Mouse (Mus musculus): ENCODE results near the gene Msrb3. TPM values are rescaled to one million over a fixed set of nuclear protein-coding genes. Genes with fewer than 3 reads are reported as not detected.
A peak's percentile ranks its signal among the peaks of the same experiment; 100 is the strongest.
"Not testable (repeated sequence)": the region's sequence is repeated elsewhere in the genome, so short reads cannot be mapped to it uniquely, and the experiment has no call there.

Msrb3 gene
- polyA plus RNA-seq, 2 experiments, result 13.9 to 28.8 TPM

DNA sequence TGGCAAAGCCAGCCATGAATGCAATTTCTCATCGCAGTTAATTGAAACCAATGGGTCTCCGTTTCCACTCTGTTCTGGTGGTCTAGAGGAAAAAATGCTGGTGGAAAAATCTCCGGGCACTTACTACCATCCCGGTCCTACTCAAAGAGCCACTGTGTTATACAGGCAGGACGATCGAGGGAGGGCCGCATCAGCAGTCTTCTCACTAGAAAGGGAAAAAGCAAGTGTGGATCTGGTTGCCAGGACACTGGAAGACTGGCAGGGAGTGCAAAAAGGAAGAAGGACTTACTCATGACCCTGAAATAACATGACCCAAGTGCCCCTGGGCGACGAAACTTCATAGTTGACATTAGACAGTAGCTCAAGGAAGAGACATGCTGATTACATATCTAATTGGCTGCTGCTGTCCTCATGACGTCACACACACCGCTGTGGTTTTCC is 147.1 kb downstream of the Msrb3 start:
- ATAC-seq (ENCODE audit: low FRiP score, low read depth), result peak; percentile 69
- peak; percentile 80 for DNase-seq (ENCODE audit: low spot score)
- H3K27me3 ChIP-seq (ENCODE audit: control insufficient read depth, insufficient read depth, low read length), result no peaks in the 10 kb centered on the region
- peak overlapping the region; percentile 79 for H3K27ac ChIP-seq (replicated peaks; ENCODE audit: low read depth, low read length)
- H3K4me1 ChIP-seq (ENCODE audit: control insufficient read depth, insufficient read depth, low read length), result peaks cover 14% of the 10 kb centered on the region
- peak overlapping the region; percentile 17; the same call in 1 of the 2 replicates for H3K4me2 ChIP-seq (replicated peaks; ENCODE audit: low read depth, low read length, severe bottlenecking)
- 0 out of 2 replicates have a peak, but pooled peaks cover 4% of the 10 kb centered on the region for H3K9me3 ChIP-seq (ENCODE audit: control insufficient read depth, low read length)
- H3K9ac ChIP-seq (ENCODE audit: low read depth, low read length, severe bottlenecking), result no peak overlapping the region
- no peaks in the 10 kb centered on the region for H3K36me3 ChIP-seq (ENCODE audit: control insufficient read depth, insufficient read depth, low read length)
- H3K4me3 ChIP-seq (replicated peaks; ENCODE audit: low read length), result no peak overlapping the region
- 32% methylated on average over 11 of the region's 11 CpGs for WGBS
- TF ChIP-seq POLR2A (IDR thresholded peaks at IDR 0.05; ENCODE audit: borderline replicate concordance, extremely low read depth, insufficient read depth, insufficient read length), result no peak

GRCm38 (mm10) chr10:120751295-120751722 is 147.6 kb downstream of the Msrb3 start:
- no peak for TF ChIP-seq POLR2A (IDR thresholded peaks at IDR 0.05; ENCODE audit: borderline replicate concordance, extremely low read depth, insufficient read depth, insufficient read length)
- Histone ChIP-seq H3K27me3 (ENCODE audit: control insufficient read depth, insufficient read depth, low read length) (no peaks in the 10 kb centered on the region), H3K9ac (ENCODE audit: low read depth, low read length, severe bottlenecking) (no peak overlapping the region), H3K36me3 (ENCODE audit: control insufficient read depth, insufficient read depth, low read length) (no peaks in the 10 kb centered on the region), H3K4me1 (ENCODE audit: control insufficient read depth, insufficient read depth, low read length) (peaks cover 14% of the 10 kb centered on the region), H3K9me3 (ENCODE audit: control insufficient read depth, low read length) (0 out of 2 replicates have a peak, but pooled peaks cover 4% of the 10 kb centered on the region), H3K4me3 (replicated peaks; ENCODE audit: low read length) (no peak overlapping the region), H3K4me2 (replicated peaks; ENCODE audit: low read depth, low read length, severe bottlenecking) (no peak overlapping the region; the same call in 1 of the 2 replicates), H3K27ac (replicated peaks; ENCODE audit: low read depth, low read length) (peak overlapping the region; percentile 79)
- WGBS, result 28% methylated on average over 11 of the region's 11 CpGs
- DNase-seq (ENCODE audit: low spot score) (peak; percentile 89), ATAC-seq (ENCODE audit: low FRiP score, low read depth) (peak; percentile 82)

- not testable (repeated sequence) for H3K27ac ChIP-seq (replicated peaks; ENCODE audit: low read depth, low read length); H3K4me3 ChIP-seq (replicated peaks; ENCODE audit: low read length); ATAC-seq (ENCODE audit: low FRiP score, low read depth); H3K9me3 ChIP-seq (ENCODE audit: control insufficient read depth, low read length); H3K36me3 ChIP-seq (ENCODE audit: control insufficient read depth, insufficient read depth, low read length); H3K27me3 ChIP-seq (ENCODE audit: control insufficient read depth, insufficient read depth, low read length); H3K4me2 ChIP-seq (replicated peaks; ENCODE audit: low read depth, low read length, severe bottlenecking); H3K9ac ChIP-seq (ENCODE audit: low read depth, low read length, severe bottlenecking); DNase-seq (ENCODE audit: low spot score)
- WGBS, result 88% methylated on average over 5 of the region's 5 CpGs
- H3K4me1 ChIP-seq (ENCODE audit: control insufficient read depth, insufficient read depth, low read length), result peaks cover 27% of the 10 kb centered on the region
These were observed 149.3 kb downstream of the Msrb3 start for GRCm38 (mm10) chr10:120749556-120749955.

DNA sequence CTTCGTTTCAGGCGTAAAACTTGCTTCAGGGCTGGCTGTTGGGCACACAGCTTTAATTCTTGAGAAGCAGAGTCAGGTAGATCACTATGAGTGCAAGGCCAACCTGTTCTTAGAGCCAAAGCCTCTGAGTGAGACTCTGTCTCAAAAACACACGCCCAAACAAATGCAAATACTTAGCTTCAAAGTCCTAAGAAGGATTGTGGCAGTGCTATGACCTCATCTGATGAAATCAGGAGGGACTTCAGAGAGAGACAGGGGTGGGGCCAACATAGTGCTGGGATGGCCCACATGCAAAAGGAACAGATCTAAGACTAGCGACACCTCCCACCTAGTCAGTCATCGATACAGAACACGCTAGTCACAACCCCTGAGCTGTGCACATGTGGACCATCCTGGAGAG is 150.7 kb downstream of the Msrb3 start:
- Histone ChIP-seq H3K27me3 (ENCODE audit: control insufficient read depth, insufficient read depth, low read length) (no peaks in the 10 kb centered on the region), H3K4me3 (replicated peaks; ENCODE audit: low read length) (no peak overlapping the region), H3K9me3 (ENCODE audit: control insufficient read depth, low read length) (0 out of 2 replicates have a peak, but pooled peaks cover 3% of the 10 kb centered on the region), H3K9ac (ENCODE audit: low read depth, low read length, severe bottlenecking) (no peak overlapping the region), H3K36me3 (ENCODE audit: control insufficient read depth, insufficient read depth, low read length) (no peaks in the 10 kb centered on the region), H3K4me2 (replicated peaks; ENCODE audit: low read depth, low read length, severe bottlenecking) (no peak overlapping the region), H3K27ac (replicated peaks; ENCODE audit: low read depth, low read length) (no peak overlapping the region), H3K4me1 (ENCODE audit: control insufficient read depth, insufficient read depth, low read length) (peaks cover 36% of the 10 kb centered on the region)
- TF ChIP-seq POLR2A (IDR thresholded peaks at IDR 0.05; ENCODE audit: borderline replicate concordance, extremely low read depth, insufficient read depth, insufficient read length), result no peak
- WGBS, result 66% methylated on average over 6 of the region's 6 CpGs
- ATAC-seq (ENCODE audit: low FRiP score, low read depth), result no peak
- no peak for DNase-seq (ENCODE audit: low spot score)

DNA sequence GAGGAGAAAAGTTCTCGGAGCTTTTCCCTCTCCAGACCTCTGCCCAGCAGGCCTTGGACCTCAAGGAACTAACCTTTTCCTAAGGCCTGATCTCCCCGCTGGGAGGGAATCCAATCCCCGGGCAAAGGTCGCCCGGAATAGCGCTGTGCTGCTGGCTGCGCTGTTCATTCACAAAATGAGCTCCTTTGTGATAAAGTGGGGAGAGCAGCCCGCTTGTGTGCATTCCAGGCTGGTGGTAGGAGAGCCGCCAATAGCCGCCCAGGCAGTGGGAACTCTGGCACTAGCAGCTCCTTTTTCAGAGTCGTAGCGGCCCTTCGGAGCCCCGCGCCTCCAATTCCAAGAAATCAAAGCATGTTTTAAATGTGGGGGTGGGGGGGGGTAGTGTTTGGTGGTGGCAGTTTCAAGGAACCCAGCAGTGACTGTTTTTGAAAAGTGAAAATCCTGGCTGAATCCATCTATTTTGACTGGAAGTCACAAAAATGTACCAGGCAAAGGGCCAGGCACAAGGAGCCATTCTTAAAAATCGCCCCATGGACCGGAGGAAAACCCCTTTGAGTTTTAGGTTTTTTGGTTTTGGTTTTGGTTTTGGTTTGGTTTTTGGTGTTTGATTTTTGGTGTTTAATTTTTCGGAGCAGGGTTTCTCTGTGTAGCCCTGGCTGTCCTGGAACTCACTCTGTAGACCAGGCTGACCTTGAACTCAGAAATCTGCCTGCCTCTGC is 153.6 kb downstream of the Msrb3 start:
- DNase-seq (ENCODE audit: low spot score) (peak; percentile 74), ATAC-seq (ENCODE audit: low FRiP score, low read depth) (peak; percentile 82)
- 8% methylated on average over 18 of the region's 18 CpGs for WGBS
- Histone ChIP-seq H3K27me3 (ENCODE audit: control insufficient read depth, insufficient read depth, low read length) (no peaks in the 10 kb centered on the region), H3K4me1 (ENCODE audit: control insufficient read depth, insufficient read depth, low read length) (peaks cover 27% of the 10 kb centered on the region), H3K4me2 (replicated peaks; ENCODE audit: low read depth, low read length, severe bottlenecking) (peak overlapping the region; percentile 71), H3K9me3 (ENCODE audit: control insufficient read depth, low read length) (0 out of 2 replicates have a peak, but pooled peaks cover 3% of the 10 kb centered on the region), H3K4me3 (replicated peaks; ENCODE audit: low read length) (peak overlapping the region; percentile 35), H3K36me3 (ENCODE audit: control insufficient read depth, insufficient read depth, low read length) (no peaks in the 10 kb centered on the region), H3K27ac (replicated peaks; ENCODE audit: low read depth, low read length) (peak overlapping the region; percentile 85), H3K9ac (ENCODE audit: low read depth, low read length, severe bottlenecking) (peak overlapping the region; percentile 62)
- peak; percentile 37; the same call in 1 of the 2 replicates for TF ChIP-seq POLR2A (IDR thresholded peaks at IDR 0.05; ENCODE audit: borderline replicate concordance, extremely low read depth, insufficient read depth, insufficient read length)
